Mouse (Mus musculus): ENCODE measurements at regions not wholly inside any gene's neighbourhood (a gene's known extent, or its start where the extent isn't known, plus 50 kb on each side); places are given as distances from the start of the nearest gene placed in this dataset.

DNA sequence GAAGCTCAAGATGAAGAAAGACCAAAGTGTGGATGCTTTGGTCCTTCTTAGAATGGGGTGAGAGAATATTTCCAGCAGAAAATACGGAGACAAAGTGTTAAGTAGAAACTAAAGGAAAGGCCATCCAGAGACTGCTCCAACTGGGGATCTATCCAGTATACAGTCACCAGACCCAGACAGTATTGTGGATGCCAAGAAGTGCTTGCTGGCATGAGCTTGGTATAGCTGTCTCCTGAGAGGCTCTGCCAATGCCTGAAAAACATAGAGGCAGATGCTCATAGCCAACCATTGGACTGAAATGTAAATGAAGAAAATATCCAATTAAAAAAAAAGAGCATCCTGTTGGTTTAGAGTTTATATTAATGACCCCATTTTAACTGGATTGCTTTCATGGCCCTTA lies 253.8 kb downstream of the Gm8797 start:
- TF ChIP-seq MAFK (IDR thresholded peaks at IDR 0.05; ENCODE audit: insufficient read depth, low read depth, low read length) (no peak), ZNF384 (IDR thresholded peaks at IDR 0.05; ENCODE audit: low read depth, low read length) (no peak), CHD2 (IDR thresholded peaks at IDR 0.05; ENCODE audit: low read depth, low read length) (no peak), ZC3H11A (IDR thresholded peaks at IDR 0.05; ENCODE audit: borderline replicate concordance, low read depth, low read length) (no peak)
